Mouse (Mus musculus) limb, embryonic 10.5 days (tissue): Measurements from ENCODE around the gene Dnajb11. TPM values are rescaled to one million over a fixed set of nuclear protein-coding genes. Genes with fewer than 3 reads are reported as not detected.

Experiments used
- DNase-seq: peaks from one replicate; pipeline ENCODE4 v3.0.0-alpha.2; 2017; ENCODE audit warnings: low spot score
- H3K27ac ChIP-seq: fragments of 300-500 bp; sonication (generic); 2 replicates; pipeline ENCODE4 v1.5.1; 2016; ENCODE audit warnings: mild to moderate bottlenecking
- H3K27me3 ChIP-seq: fragments of 300-500 bp; sonication (generic); 2 replicates; pipeline ENCODE4 v1.6.1; 2016; ENCODE audit warnings: low read depth, mild to moderate bottlenecking; ENCODE audit not compliant: poor library complexity, severe bottlenecking
- H3K36me3 ChIP-seq: fragments of 300-500 bp; sonication (generic); 2 replicates; pipeline ENCODE4 v1.6.1; 2016; ENCODE audit warnings: mild to moderate bottlenecking, moderate library complexity
- H3K4me1 ChIP-seq: fragments of 300-500 bp; sonication (generic); 2 replicates; pipeline ENCODE4 v1.6.1; 2016
- H3K4me3 ChIP-seq: fragments of 300-500 bp; sonication (generic); 2 replicates; pipeline ENCODE4 v1.5.1; 2016; ENCODE audit warnings: mild to moderate bottlenecking, moderate library complexity
- H3K9me3 ChIP-seq: fragments of 300-500 bp; sonication (generic); replicated peaks from 2 replicates; pipeline ENCODE4 v1.6.1; 2016; ENCODE audit warnings: mild to moderate bottlenecking
- WGBS: fragments of 180-500 bp; shearing (Covaris S2); methylation state at CpG from one replicate; pipeline ENCODE4 v1.1.7; 2016; 5-methylcytosine and 5-hydroxymethylcytosine counted together
- polyA plus RNA-seq: library from polyadenylated mRNA; unstranded; fragments of >200 nt; fragmentation: Nextera tagmentation; extraction: Ambion mirVana; gene quantifications from 2 replicates; pipeline ENCODE4 v1.2.1, GENCODE M21; 2016

Gene Dnajb11
- polyA plus RNA-seq, result 98.1 and 106 TPM in 2 replicates

GRCm38 (mm10) chr16:22857431-22858113 is at the start of gene Dnajb11, which contains the start of gene Tbccd1:
Gene Dnajb11, plus strand, starts transcription at chr16:22857845.
Gene Tbccd1, minus strand, starts transcription at chr16:22857669.
- DNase-seq, result peak; percentile 99
- under 1% methylated on average over 62 of the region's 62 CpGs for whole genome bisulfite sequencing
- peak within 1 kb of the TSS; percentile 77 for H3K4me3 ChIP-seq
- H3K27me3 ChIP-seq, result no peaks in the 10 kb centered on the region
- H3K36me3 ChIP-seq, result peaks cover 32% of the 10 kb centered on the region
- peak within 1 kb of the TSS; percentile 85 for H3K27ac ChIP-seq
- no peaks in the 10 kb centered on the region for H3K9me3 ChIP-seq
- H3K4me1 ChIP-seq, result peaks cover 14% of the 10 kb centered on the region

- Histone ChIP-seq H3K36me3 (peaks cover 11% of the 10 kb centered on the region), H3K4me3 (no peak within 1 kb of the TSS), H3K4me1 (no peaks in the 10 kb centered on the region), H3K27me3 (no peaks in the 10 kb centered on the region), H3K9me3 (no peaks in the 10 kb centered on the region), H3K27ac (no peak within 1 kb of the TSS)
- DNase-seq, result no peak
- 76% methylated on average over 2 of the region's 2 CpGs for WGBS
Observed at GRCm38 (mm10) chr16:22811477-22811876, 46.2 kb upstream of the Dnajb11 start, which contains the start of gene Crygs. Gene Crygs, minus strand, starts transcription at chr16:22811577.

- Histone ChIP-seq H3K27ac (no peak overlapping the region), H3K4me1 (no peaks in the 10 kb centered on the region), H3K9me3 (no peaks in the 10 kb centered on the region), H3K4me3 (no peak overlapping the region), H3K36me3 (peaks cover 29% of the 10 kb centered on the region), H3K27me3 (no peaks in the 10 kb centered on the region)
- no peak for DNase-seq
- WGBS, result 67% methylated on average over 8 of the region's 8 CpGs
Observed at GRCm38 (mm10) chr16:22820731-22821130, 36.9 kb upstream of the Dnajb11 start.

- 92% methylated on average over 3 of the region's 3 CpGs for WGBS
- Histone ChIP-seq H3K36me3 (peaks cover 56% of the 10 kb centered on the region), H3K27ac (no peak overlapping the region)
Observed at GRCm38 (mm10) chr16:22832932-22833525, 24.6 kb upstream of the Dnajb11 start.

GRCm38 (mm10) chr16:22839146-22839857 is 18.3 kb upstream of the Dnajb11 start:
- Histone ChIP-seq H3K36me3 (peaks cover 68% of the 10 kb centered on the region), H3K4me1 (peaks cover 5% of the 10 kb centered on the region), H3K9me3 (no peaks in the 10 kb centered on the region), H3K27ac (no peak overlapping the region), H3K27me3 (no peaks in the 10 kb centered on the region), H3K4me3 (no peak overlapping the region)
- DNase-seq, result no peak
- 95% methylated on average over 3 of the region's 3 CpGs for WGBS

More at GRCm38 (mm10) chr16:22832932-22833525, 24.6 kb upstream of the Dnajb11 start:
- no peak for DNase-seq
- Histone ChIP-seq H3K4me3 (no peak overlapping the region), H3K27me3 (no peaks in the 10 kb centered on the region), H3K9me3 (no peaks in the 10 kb centered on the region), H3K4me1 (no peaks in the 10 kb centered on the region)

- DNase-seq, result no peak
- Histone ChIP-seq H3K4me1 (peaks cover 14% of the 10 kb centered on the region), H3K9me3 (no peaks in the 10 kb centered on the region), H3K4me3 (no peak overlapping the region), H3K36me3 (peaks cover 38% of the 10 kb centered on the region), H3K27me3 (no peaks in the 10 kb centered on the region), H3K27ac (no peak overlapping the region)
- 94% methylated on average over 5 of the region's 5 CpGs for WGBS
Observed at GRCm38 (mm10) chr16:22842871-22843270, 14.8 kb upstream of the Dnajb11 start.

GRCm38 (mm10) chr16:22844061-22844801 is 13.4 kb upstream of the Dnajb11 start:
- WGBS, result 10% methylated on average over 26 of the region's 26 CpGs
- H3K27ac ChIP-seq, result peak overlapping the region; percentile 80

GRCm38 (mm10) chr16:22844834-22845233 is 12.8 kb upstream of the Dnajb11 start:
- Histone ChIP-seq H3K27me3 (no peaks in the 10 kb centered on the region), H3K9me3 (no peaks in the 10 kb centered on the region), H3K36me3 (peaks cover 20% of the 10 kb centered on the region), H3K4me3 (peak overlapping the region; percentile 62), H3K27ac (peak overlapping the region; percentile 80), H3K4me1 (peaks cover 14% of the 10 kb centered on the region)
- DNase-seq, result no peak
- WGBS, result 57% methylated on average over 5 of the region's 5 CpGs

More at GRCm38 (mm10) chr16:22844061-22844801, 13.4 kb upstream of the Dnajb11 start:
- peak overlapping the region; percentile 62 for H3K4me3 ChIP-seq
- H3K9me3 ChIP-seq, result no peaks in the 10 kb centered on the region
- no peaks in the 10 kb centered on the region for H3K27me3 ChIP-seq
- peaks cover 14% of the 10 kb centered on the region for H3K4me1 ChIP-seq
- peaks cover 26% of the 10 kb centered on the region for H3K36me3 ChIP-seq
- DNase-seq, result peak; percentile 85

GRCm38 (mm10) chr16:22845481-22845880 is 12.2 kb upstream of the Dnajb11 start:
- H3K4me1 ChIP-seq, result peaks cover 14% of the 10 kb centered on the region
- H3K27me3 ChIP-seq, result no peaks in the 10 kb centered on the region
- no peak overlapping the region for H3K4me3 ChIP-seq
- no peaks in the 10 kb centered on the region for H3K9me3 ChIP-seq
- DNase-seq, result no peak
- H3K36me3 ChIP-seq, result peaks cover 14% of the 10 kb centered on the region
- WGBS, result 91% methylated on average over 4 of the region's 4 CpGs
- H3K27ac ChIP-seq, result no peak overlapping the region

- DNase-seq, result no peak
- Histone ChIP-seq H3K4me1 (peaks cover 14% of the 10 kb centered on the region), H3K27ac (no peak overlapping the region), H3K27me3 (no peaks in the 10 kb centered on the region), H3K4me3 (no peak overlapping the region), H3K36me3 (no peaks in the 10 kb centered on the region), H3K9me3 (no peaks in the 10 kb centered on the region)
- WGBS, result 88% methylated on average over 1 of the region's 1 CpGs
Observed at GRCm38 (mm10) chr16:22847686-22848085, 10.0 kb upstream of the Dnajb11 start.

- Histone ChIP-seq H3K27me3 (no peaks in the 10 kb centered on the region), H3K9me3 (no peaks in the 10 kb centered on the region), H3K36me3 (0 out of 2 replicates have a peak, but pooled peaks cover 2% of the 10 kb centered on the region), H3K4me1 (peaks cover 14% of the 10 kb centered on the region), H3K4me3 (no peak overlapping the region), H3K27ac (no peak overlapping the region)
- 91% methylated on average over 1 of the region's 1 CpGs for WGBS
- no peak for DNase-seq
Observed at GRCm38 (mm10) chr16:22848331-22848730, 9.3 kb upstream of the Dnajb11 start.

- no peaks in the 10 kb centered on the region for H3K9me3 ChIP-seq
- H3K27ac ChIP-seq, result no peak overlapping the region
- no peaks in the 10 kb centered on the region for H3K27me3 ChIP-seq
- DNase-seq, result no peak
- 93% methylated on average over 4 of the region's 4 CpGs for WGBS
- no peak overlapping the region for H3K4me3 ChIP-seq
- H3K4me1 ChIP-seq, result peaks cover 6% of the 10 kb centered on the region
- peaks cover 11% of the 10 kb centered on the region for H3K36me3 ChIP-seq
Observed at GRCm38 (mm10) chr16:22852709-22853108, 4.9 kb upstream of the Dnajb11 start.
